Mouse (Mus musculus): ENCODE measurements around the gene Uba6. TPM values are rescaled to one million over a fixed set of nuclear protein-coding genes. Genes with fewer than 3 reads are reported as not detected.

The Uba6 gene
- 31.2 TPM for polyA plus RNA-seq (2017; shearing (Covaris generic))

DNA sequence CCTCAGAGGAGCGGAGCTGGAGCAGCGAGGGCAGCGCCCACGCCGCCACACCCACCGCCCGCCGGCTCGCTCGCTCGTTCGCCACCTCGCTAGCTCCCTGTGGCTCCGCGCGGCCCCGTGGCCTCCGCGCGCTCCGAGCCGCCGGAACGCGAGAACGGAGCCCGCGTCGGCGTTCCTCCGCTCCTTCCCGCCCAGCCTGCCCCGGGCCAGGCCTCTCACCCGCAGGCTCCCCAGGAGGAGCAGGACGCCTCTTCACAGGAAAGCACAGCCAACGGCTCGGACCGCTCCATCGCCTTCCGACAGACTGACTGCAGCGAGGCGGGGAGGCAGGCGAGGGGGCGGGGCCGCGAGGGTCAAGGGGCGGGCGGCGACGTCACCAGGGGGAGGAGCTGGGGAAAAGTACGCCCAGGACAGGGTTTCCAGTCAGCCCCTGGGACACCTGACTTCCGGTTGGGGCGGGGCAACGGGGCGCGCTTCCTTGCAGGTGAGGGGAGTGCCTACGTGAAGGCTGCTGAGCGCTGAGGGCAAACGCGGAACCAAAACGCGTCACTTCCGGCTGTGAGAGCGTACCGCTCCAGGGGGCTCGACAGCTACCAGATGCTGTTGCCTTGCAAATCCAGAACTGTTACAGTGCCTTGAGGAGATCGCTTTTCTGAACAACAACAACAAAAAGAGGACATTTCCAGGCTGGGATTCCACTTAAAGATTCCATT is at the start of gene Uba6:
TSS of gene Uba6 (minus strand) at position 355 of the 713 bp plus-strand sequence.

DNA sequence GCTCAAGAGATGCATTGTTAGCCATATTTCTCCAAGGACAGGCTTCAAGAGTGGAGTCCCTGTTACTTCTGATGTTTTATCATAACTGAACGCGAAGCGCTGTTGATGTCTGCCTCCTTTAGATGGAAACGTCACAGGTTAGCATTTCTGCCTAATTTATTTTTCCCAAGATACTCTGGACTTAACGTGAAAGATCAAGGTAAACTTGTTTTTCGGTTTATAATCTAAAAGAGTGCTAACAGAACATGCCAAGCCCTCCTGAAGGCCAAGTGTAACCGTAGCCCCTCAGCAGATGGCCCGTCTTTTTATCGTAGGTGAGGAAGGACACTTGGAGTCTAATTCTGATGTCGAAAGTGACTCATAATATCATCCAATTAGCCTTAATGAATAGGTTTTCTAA is 25.2 kb upstream of the Uba6 start, which contains the start of gene Gnrhr:
TSS of gene Gnrhr (minus strand) at position 101 of the 400 bp plus-strand sequence.

DNA sequence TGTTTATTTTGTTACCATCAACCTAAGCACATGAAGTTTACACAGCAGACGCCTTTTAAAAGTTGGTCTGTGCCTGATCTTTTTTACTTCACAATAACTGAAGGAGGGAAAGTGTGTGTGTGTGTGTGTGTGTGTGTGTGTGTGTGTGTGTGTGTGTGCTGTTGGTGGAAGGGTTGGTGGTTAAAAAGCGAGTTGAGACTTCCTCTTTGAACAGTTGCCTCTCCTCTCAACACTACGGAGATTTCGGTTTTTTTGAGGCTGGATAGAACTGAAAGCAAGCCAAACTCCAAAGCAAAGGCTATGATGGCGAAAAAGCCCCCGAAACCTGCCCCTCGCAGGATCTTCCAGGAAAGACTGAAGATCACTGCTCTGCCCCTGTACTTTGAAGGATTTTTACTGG is 101.1 kb downstream of the Uba6 start, which contains the start of gene Stap1:
TSS of gene Stap1 (plus strand) at position 209 of the 400 bp plus-strand sequence.

DNA sequence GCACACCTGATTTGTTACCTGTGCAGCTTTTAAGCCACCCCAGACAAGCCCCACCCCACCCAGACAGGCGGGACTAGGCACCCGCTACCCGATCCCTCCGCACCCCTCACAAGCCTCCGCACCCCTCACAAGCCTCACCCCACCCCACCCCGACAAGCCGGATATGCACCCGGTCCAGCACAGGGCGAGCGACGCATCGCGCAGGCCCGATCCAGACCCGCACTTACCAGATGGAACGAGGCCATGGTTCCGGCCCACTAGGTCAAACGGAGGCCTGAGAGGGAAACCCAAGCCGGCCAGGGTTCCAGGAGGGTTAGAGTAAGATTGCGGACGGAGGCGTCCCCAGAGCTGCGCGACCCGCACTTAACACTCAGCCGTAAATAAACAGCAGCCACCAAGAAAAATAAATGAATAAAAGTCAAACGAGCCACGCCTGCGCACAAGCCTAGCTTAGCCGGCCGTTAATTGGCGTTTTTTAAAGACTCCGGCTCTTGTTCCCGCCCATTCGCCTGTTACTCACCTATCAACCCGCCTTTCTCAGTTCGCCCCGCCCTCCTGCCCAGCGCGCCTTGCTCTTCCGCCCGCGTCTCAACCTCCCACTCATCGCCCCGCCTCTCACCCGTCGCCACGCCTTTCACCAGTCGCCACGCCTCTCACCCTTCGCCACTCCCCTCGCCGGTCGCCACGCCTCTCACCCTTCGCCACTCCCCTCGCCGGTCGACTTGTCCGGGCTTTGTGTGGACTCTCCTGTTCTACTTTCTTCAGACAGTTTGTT is 107.3 kb downstream of the Uba6 start, which contains the start of gene Cenpc1:
TSS of gene Cenpc1 (minus strand) at position 483 of the 775 bp plus-strand sequence.

Other genes with a start within 250 kb of the Uba6 start
- gene Cenpc1, start 107.2 kb downstream of the Uba6 start, polyA plus RNA-seq (2017; shearing (Covaris generic)): 21.2 TPM
- gene Stap1, start 101.1 kb downstream of the Uba6 start, polyA plus RNA-seq (2017; shearing (Covaris generic)): 92.6 TPM
- not detected for gene Gnrhr, start 25.1 kb upstream of the Uba6 start, polyA plus RNA-seq (2017; shearing (Covaris generic))
- not detected for gene Tmprss11c, start 116.5 kb upstream of the Uba6 start, polyA plus RNA-seq (2017; shearing (Covaris generic))
- 0.12 TPM for gene Tmprss11d, start 200.6 kb upstream of the Uba6 start, polyA plus RNA-seq (2017; shearing (Covaris generic))